Mouse (Mus musculus) cerebellum, adult 11 months (tissue): Measurements from ENCODE around the gene Angptl6.

ENCODE experiments used
- DNase-seq: peaks from one replicate; pipeline ENCODE4 v3.0.0; 2022

Angptl6 gene

GRCm38 (mm10) chr9:20879097-20879792 is at the start of gene Angptl6:
Gene Angptl6, minus strand, starts transcription at chr9:20879727.
- DNase-seq: peak; percentile 33

GRCm38 (mm10) chr9:20923258-20923657 is 43.7 kb upstream of the Angptl6 start:
- DNase-seq: no peak

- DNase-seq: no peak
Measured at GRCm38 (mm10) chr9:20916160-20916559, 36.6 kb upstream of the Angptl6 start.

- no peak for DNase-seq
Measured at GRCm38 (mm10) chr9:20909948-20910347, 30.4 kb upstream of the Angptl6 start.

- no peak for DNase-seq
Measured at GRCm38 (mm10) chr9:20902174-20902491, 22.6 kb upstream of the Angptl6 start.

GRCm38 (mm10) chr9:20901466-20902173 is 22.1 kb upstream of the Angptl6 start:
- no peak for DNase-seq

GRCm38 (mm10) chr9:20898511-20899073 is 19.1 kb upstream of the Angptl6 start, which contains the start of gene Eif3g:
Gene Eif3g, minus strand, starts transcription at chr9:20898623.
- DNase-seq: peak; percentile 79

- no peak for DNase-seq
Measured at GRCm38 (mm10) chr9:20897736-20898510, 18.4 kb upstream of the Angptl6 start.

- DNase-seq: no peak
Measured at GRCm38 (mm10) chr9:20895382-20895781, 15.9 kb upstream of the Angptl6 start.

- no peak for DNase-seq
Measured at GRCm38 (mm10) chr9:20894629-20895028, 15.1 kb upstream of the Angptl6 start.

- DNase-seq: no peak
Measured at GRCm38 (mm10) chr9:20893590-20894343, 14.2 kb upstream of the Angptl6 start.

GRCm38 (mm10) chr9:20893069-20893468 is 13.5 kb upstream of the Angptl6 start:
- no peak for DNase-seq

- DNase-seq: no peak
Measured at GRCm38 (mm10) chr9:20892104-20892653, 12.7 kb upstream of the Angptl6 start.

GRCm38 (mm10) chr9:20891339-20892103 is 12.0 kb upstream of the Angptl6 start:
- DNase-seq: no peak

GRCm38 (mm10) chr9:20890411-20890810 is 10.9 kb upstream of the Angptl6 start:
- DNase-seq: no peak

GRCm38 (mm10) chr9:20889185-20890141 is 9.9 kb upstream of the Angptl6 start:
- DNase-seq: peak; percentile 31

- DNase-seq: no peak
Measured at GRCm38 (mm10) chr9:20888386-20888765, 8.8 kb upstream of the Angptl6 start.

- DNase-seq: peak; percentile 94
Measured at GRCm38 (mm10) chr9:20887704-20888385, 8.3 kb upstream of the Angptl6 start, which contains the start of gene Ppan. Gene Ppan, plus strand, starts transcription at chr9:20888175.

- no peak for DNase-seq
Measured at GRCm38 (mm10) chr9:20887191-20887590, 7.7 kb upstream of the Angptl6 start.

GRCm38 (mm10) chr9:20886563-20886962 is 7.0 kb upstream of the Angptl6 start:
- DNase-seq: no peak
